Mouse (Mus musculus) urinary bladder, postnatal 36 days (tissue): ENCODE measurements around the gene 4930442H23Rik.
"Not testable (repeated sequence)": the region's sequence is repeated elsewhere in the genome, so short reads cannot be mapped to it uniquely, and the experiment has no call there.

Source experiments
- DNase-seq, 2 experiments: peaks; one replicate each; pipeline ENCODE4 v3.0.0; 2022; ENCODE audit warnings: low spot score in 2 of 2, mixed read lengths in 1 of 2

Gene 4930442H23Rik

GRCm38 (mm10) chr10:81177958-81178712 lies 5.5 kb downstream of the 4930442H23Rik start:
- DNase-seq, result no peak

- no peak for DNase-seq
Observed at GRCm38 (mm10) chr10:81177491-81177925, 6.1 kb downstream of the 4930442H23Rik start.

- peak; percentile 98 to 99 for DNase-seq
Observed at GRCm38 (mm10) chr10:81176466-81177271, 7.0 kb downstream of the 4930442H23Rik start, which contains the start of gene Eef2. TSS of gene Eef2 (plus strand) at chr10:81176631.

DNA sequence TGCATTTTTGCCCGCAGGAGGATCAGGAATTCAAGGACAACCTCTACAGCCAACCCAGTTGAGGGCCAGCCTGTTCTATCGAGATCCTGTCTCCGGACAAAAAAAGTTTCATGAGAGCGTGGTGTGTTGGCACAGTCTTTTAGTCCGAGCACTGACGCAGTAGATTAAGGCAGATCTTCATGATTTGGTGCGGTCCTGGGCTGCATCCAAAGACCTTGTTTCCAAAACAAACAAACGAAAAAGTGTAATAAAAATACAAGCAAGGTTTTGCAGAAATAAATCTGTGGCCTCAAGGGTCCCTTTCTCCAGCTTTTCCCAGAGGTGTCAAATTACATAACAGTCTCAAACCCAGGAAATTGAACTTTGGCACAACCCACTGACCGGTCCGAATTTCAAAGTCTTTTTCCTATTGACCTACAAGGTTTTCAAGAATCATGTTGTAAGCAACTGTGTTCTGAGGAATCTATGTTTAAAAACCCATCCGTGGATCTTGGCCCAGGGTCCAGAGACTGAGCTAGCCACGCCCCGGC lies 7.6 kb downstream of the 4930442H23Rik start:
- DNase-seq, result peak in 1 of 2 experiments; percentile 57

DNA sequence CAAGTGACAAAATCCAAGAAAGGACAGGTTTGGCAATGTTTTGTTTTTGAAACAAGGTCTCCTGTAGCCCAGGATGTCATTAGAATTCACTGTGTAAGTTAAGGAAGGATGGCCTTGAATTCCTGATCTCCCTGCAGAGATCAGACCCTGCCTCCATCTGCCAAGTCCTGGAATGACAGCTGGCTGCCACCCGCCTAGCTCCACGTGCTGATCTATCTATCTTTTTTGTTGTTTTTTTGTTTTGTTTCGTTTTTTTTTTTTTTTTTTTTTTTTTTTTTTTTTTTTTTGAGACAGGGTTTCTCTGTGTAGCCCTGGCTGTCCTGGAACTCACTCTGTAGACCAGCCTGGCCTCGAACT lies 8.3 kb downstream of the 4930442H23Rik start:
- not testable (repeated sequence) for DNase-seq

GRCm38 (mm10) chr10:81174617-81175344 lies 8.9 kb downstream of the 4930442H23Rik start:
- DNase-seq, result peak; percentile 82 to 88

GRCm38 (mm10) chr10:81173132-81173531 lies 10.5 kb downstream of the 4930442H23Rik start:
- DNase-seq, result peak in 1 of 2 experiments; percentile 79

DNA sequence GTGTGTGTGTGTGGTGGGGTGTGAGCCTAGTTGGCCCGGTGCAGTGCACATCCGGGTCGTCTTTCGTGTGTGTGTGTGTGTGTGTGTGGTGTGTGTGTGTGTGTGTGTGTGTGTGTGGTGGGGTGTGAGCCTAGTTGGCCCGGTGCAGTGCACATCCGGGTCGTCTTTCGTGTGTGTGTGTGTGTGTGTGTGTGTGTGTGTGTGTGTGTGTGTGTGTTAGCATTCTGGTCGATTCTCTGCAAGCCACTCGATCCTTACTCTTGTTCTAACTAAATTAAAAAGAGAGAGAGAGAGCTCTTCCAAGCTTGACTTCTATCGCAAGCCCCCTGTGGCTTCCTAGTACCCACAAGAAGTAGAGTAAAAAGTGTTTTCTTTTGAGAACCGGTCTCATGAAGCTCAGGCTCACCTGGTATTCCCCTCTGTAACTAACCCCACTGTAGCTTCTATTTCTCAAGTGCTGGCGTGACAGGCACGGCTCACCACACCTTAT lies 14.2 kb downstream of the 4930442H23Rik start:
- not testable (repeated sequence) for DNase-seq

GRCm38 (mm10) chr10:81168521-81169244 lies 15.0 kb downstream of the 4930442H23Rik start:
- peak; percentile 79 to 88 for DNase-seq

GRCm38 (mm10) chr10:81168087-81168431 lies 15.6 kb downstream of the 4930442H23Rik start:
- DNase-seq, result no peak

GRCm38 (mm10) chr10:81167200-81168086 lies 16.2 kb downstream of the 4930442H23Rik start, which contains the start of gene Pias4:
TSS of gene Pias4 (minus strand) at chr10:81167923.
- DNase-seq, result peak; percentile 100

DNA sequence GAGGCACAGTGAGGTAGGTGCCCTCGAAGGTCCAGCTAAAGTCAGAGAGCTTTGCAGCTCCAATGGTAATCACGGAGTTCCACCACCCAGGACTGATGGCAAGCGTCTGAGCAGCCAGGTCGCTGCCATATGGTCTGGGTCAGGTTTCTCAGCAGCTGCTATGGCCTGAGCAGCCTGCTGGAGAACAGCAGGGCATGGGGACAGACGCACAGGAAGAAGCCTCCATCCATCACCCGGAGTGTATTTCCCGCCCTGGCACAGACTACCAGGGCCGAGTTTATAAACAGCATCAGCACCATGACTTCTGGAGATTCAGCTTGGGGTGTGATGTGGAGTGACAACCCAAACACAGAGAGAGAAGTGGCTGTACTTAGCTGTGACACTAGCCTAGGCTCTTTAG lies 18.5 kb downstream of the 4930442H23Rik start:
- no peak for DNase-seq

- DNase-seq, result no peak
Observed at GRCm38 (mm10) chr10:81162318-81162652, 21.4 kb downstream of the 4930442H23Rik start.

DNA sequence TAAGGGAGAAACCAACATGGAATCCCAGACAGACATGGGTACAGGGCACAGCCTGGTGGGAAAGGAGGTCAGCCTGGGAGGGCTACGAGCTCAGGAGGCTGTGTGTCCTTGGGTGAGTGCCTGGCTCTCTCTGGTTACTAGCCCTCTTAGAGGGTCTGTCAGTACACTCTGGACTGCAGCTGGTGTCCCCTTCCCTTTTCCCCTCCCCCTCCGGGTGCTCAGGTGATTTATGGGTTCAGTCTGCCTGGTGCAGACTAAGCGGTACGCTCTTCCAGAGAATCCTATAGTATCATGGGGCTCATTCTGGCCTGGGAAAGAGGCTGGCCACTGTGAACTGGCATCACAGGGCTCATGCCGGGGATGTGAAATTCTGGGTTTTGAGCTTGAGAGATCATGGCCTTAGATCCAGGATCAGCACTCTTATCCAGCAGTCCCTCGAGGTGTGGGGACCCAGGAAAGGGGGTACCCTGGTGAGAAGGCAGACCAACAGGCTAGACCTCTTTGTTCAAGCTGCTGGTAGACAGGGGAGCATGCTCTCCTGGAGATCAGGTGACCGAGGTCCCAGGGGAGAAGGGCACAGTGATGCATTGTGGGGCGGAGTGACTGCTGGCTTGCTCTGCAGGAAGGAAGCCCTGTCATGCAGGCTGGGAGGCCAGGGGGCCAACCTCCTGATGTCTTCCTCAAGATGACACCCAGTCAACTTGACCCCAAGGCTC lies 21.9 kb downstream of the 4930442H23Rik start:
- DNase-seq, result no peak

GRCm38 (mm10) chr10:81154736-81155135 lies 28.9 kb downstream of the 4930442H23Rik start:
- no peak for DNase-seq

- no peak for DNase-seq
Observed at GRCm38 (mm10) chr10:81154313-81154712, 29.3 kb downstream of the 4930442H23Rik start.

DNA sequence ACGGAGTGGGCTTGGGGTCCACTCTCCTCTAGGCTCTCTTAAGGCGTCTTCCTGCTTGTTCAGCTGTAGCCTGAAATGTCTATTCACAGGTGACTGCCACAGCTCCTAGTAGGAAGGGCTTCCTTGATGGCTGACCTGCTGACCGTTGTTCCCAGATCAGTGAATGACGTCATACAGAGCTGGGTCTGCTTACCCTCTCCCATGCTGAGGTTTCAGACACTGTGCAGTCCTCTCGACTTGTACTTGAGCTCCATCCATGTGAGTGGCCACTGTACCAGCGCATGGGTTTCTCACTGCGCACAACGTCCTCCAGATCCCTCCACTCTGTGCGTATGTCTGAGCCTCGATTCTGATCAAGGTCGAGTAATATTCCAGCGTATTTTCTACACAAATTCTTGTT lies 31.0 kb downstream of the 4930442H23Rik start:
- no peak for DNase-seq

DNA sequence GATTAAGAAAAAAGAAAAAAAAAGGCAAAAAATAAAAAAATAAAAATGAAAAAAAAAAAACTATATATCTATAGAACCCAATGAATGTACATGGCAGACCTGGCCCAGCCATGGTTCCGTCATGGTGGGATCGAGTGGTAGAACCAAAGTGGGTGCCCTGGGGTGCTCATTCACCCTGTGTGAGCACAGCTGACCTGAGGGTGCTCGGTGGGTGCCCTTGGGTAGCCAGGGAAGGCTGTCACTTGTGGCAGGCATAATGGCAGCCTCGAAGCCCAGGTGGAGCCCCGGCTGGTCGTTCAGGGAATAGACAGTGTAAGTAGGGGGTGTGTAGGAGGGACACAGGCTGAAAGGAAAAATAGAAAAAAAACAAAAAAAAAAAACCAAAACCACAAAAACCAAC lies 32.4 kb downstream of the 4930442H23Rik start:
- no peak for DNase-seq

DNA sequence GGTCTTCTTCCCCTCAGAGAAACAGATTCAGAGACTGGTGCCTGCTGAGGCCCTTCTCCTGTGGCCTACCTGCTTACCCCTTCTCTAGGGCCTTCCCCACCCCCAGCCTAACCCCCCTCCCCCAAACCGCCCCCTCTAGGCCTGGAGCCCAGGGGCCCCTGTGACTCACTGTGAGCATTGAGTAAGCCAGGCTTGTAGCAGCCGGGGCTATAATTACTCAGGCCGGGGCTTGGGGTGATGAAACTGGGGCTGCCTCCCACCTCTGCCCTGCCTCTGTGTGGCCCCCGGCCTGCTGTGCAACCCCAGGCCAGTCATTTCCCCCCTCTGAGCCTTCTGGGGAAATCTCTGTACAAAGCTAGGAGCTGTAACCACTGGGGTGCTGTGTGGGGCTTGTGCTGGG lies 37.4 kb downstream of the 4930442H23Rik start:
- no peak for DNase-seq
